Mouse (Mus musculus): ENCODE measurements around the gene Flvcr2. TPM values are rescaled to one million over a fixed set of nuclear protein-coding genes. Genes with fewer than 3 reads are reported as not detected.
A peak's percentile ranks its signal among the peaks of the same experiment; 100 is the strongest.

Flvcr2 gene
- polyA plus RNA-seq, 1 experiment from 2014 or later, result 2.2 TPM

DNA sequence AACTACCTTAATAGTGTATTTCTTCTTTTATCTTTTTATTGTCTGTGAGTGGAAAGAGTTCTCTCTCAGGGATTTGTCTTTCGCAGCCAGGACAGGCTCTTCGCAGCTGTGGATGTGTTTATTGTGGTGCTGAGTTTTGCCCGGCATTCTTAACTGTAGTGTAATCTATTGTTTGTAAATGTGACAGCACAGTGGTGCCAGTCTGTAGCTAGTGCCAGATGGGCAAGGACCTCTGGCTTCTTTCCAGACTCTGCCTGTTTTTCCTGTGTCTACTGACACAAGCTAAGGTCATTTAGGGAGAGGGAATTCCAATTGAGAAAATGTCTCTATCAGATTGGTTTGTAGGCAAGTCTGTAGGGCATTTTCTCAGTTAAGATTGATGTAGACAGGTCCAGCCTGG lies 84.4 kb downstream of the Flvcr2 start:
- no peak overlapping the region for H3K9ac ChIP-seq
- H3K36me3 ChIP-seq (ENCODE audit: insufficient read depth), result peaks cover 37% of the 10 kb centered on the region; the same call in 1 of the 2 replicates
- WGBS, result 70% methylated on average over 3 of the region's 3 CpGs
- no peak for TF ChIP-seq CTCF (IDR thresholded peaks at IDR 0.05; ENCODE audit: low read depth)
- H3K27me3 ChIP-seq (ENCODE audit: insufficient read depth, low read length), result no peaks in the 10 kb centered on the region
- ATAC-seq (ENCODE audit: insufficient read depth), result no peak
- H3K4me2 ChIP-seq, result no peak overlapping the region
- no peak for DNase-seq
- no peaks in the 10 kb centered on the region for H3K9me3 ChIP-seq (ENCODE audit: low read depth, low read length)
- no peak overlapping the region for H3K4me3 ChIP-seq (ENCODE audit: low read depth, low read length)
- no peaks in the 10 kb centered on the region for H3K4me1 ChIP-seq (ENCODE audit: insufficient read depth)
- H3K27ac ChIP-seq (ENCODE audit: low read depth), result no peak overlapping the region

DNA sequence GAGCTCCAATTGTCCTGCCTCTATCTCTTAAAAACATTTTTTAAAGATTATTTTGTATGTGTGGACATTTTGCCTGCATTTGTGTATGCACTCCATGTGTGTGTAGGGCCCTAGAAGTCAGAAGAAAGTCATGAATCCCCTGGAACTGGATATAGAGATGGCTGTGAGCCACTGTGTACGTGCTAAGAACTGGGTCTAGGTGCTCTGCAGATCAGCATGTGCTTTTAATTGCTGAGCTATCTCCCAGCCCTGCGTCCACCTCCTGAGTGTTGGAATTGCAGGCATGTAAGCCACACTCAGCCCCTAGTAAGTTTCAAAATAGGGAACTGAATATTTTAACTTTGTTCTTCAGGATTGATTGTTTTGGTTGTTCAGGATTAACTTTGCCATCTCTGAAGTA lies 88.2 kb downstream of the Flvcr2 start:
- Histone ChIP-seq H3K9me3 (ENCODE audit: low read depth, low read length) (no peaks in the 10 kb centered on the region), H3K9ac (no peak overlapping the region), H3K4me1 (ENCODE audit: insufficient read depth) (no peaks in the 10 kb centered on the region), H3K4me2 (no peak overlapping the region), H3K36me3 (ENCODE audit: insufficient read depth) (peaks cover 27% of the 10 kb centered on the region; the same call in 1 of the 2 replicates), H3K4me3 (ENCODE audit: low read depth, low read length) (no peak overlapping the region), H3K27ac (ENCODE audit: low read depth) (no peak overlapping the region), H3K27me3 (ENCODE audit: insufficient read depth, low read length) (no peaks in the 10 kb centered on the region)
- 87% methylated on average over 2 of the region's 2 CpGs for WGBS
- ATAC-seq (ENCODE audit: insufficient read depth) (no peak), DNase-seq (no peak)
- TF ChIP-seq CTCF (IDR thresholded peaks at IDR 0.05; ENCODE audit: low read depth), result no peak

DNA sequence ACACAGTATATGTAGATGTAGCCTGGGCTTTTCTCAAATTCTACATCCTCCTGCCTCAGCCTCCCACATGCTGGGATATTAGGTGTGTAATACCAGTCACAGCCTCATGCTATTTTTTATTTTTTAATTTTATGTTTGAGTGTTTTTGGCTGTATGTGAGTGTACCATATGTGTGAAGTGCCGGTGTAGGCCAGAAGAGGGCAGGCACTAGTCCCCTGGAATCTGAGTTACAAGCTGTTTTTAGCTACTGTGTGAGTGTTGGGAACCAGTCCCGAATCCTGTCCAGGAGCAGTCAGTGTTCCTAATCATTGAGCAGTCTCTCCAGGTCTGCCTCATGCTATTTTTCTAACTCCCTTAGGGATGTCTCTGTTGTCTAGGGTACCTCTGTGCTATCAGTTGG lies 91.4 kb downstream of the Flvcr2 start:
- WGBS, result 88% methylated on average over 2 of the region's 2 CpGs
- H3K9me3 ChIP-seq (ENCODE audit: low read depth, low read length), result no peaks in the 10 kb centered on the region
- H3K27ac ChIP-seq (ENCODE audit: low read depth), result no peak overlapping the region
- no peak overlapping the region for H3K4me3 ChIP-seq (ENCODE audit: low read depth, low read length)
- H3K9ac ChIP-seq, result no peak overlapping the region
- no peaks in the 10 kb centered on the region for H3K27me3 ChIP-seq (ENCODE audit: insufficient read depth, low read length)
- ATAC-seq (ENCODE audit: insufficient read depth) (no peak), DNase-seq (no peak)
- 0 out of 2 replicates have a peak, but pooled peaks have one; percentile 15 for TF ChIP-seq CTCF (IDR thresholded peaks at IDR 0.05; ENCODE audit: low read depth)
- H3K4me2 ChIP-seq, result no peak overlapping the region
- H3K4me1 ChIP-seq (ENCODE audit: insufficient read depth), result no peaks in the 10 kb centered on the region
- peaks cover 19% of the 10 kb centered on the region; the same call in 1 of the 2 replicates for H3K36me3 ChIP-seq (ENCODE audit: insufficient read depth)

DNA sequence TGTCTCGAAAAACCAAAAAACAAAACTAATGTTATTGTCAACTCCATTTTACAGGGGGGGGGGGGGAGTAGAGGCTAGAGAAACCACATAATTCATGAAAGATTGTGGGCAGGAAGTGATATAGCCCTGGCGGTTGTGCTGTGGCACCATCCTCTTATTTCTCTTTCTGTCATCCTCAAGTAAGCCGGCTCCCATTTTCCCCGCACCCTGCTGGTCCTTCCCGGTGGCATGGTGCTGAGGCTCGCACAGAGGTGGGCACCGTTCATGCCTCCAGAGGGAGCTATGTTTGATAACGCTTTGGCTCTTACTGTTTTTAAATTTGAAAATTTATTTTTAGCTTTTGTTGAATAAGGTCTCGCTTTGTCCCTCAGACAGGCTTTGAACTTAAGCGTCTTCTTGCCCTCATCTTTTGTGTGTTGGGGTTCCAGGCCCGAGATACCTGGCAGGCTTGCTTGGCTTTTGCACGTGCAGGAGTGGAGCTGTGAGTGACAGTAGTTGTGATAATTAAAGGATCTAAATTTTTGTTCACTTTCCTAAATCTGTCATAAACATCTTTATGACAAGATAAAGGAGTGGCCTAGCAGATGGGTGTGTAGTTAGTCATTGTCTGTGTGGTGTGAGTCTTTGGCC lies 93.1 kb downstream of the Flvcr2 start:
- Histone ChIP-seq H3K4me3 (ENCODE audit: low read depth, low read length) (no peak overlapping the region), H3K27ac (ENCODE audit: low read depth) (no peak overlapping the region), H3K4me2 (no peak overlapping the region), H3K9ac (no peak overlapping the region), H3K9me3 (ENCODE audit: low read depth, low read length) (no peaks in the 10 kb centered on the region), H3K4me1 (ENCODE audit: insufficient read depth) (no peaks in the 10 kb centered on the region), H3K27me3 (ENCODE audit: insufficient read depth, low read length) (no peaks in the 10 kb centered on the region), H3K36me3 (ENCODE audit: insufficient read depth) (peaks cover 15% of the 10 kb centered on the region)
- WGBS, result 80% methylated on average over 12 of the region's 12 CpGs
- ATAC-seq (ENCODE audit: insufficient read depth) (no peak), DNase-seq (no peak)
- no peak for TF ChIP-seq CTCF (IDR thresholded peaks at IDR 0.05; ENCODE audit: low read depth)

DNA sequence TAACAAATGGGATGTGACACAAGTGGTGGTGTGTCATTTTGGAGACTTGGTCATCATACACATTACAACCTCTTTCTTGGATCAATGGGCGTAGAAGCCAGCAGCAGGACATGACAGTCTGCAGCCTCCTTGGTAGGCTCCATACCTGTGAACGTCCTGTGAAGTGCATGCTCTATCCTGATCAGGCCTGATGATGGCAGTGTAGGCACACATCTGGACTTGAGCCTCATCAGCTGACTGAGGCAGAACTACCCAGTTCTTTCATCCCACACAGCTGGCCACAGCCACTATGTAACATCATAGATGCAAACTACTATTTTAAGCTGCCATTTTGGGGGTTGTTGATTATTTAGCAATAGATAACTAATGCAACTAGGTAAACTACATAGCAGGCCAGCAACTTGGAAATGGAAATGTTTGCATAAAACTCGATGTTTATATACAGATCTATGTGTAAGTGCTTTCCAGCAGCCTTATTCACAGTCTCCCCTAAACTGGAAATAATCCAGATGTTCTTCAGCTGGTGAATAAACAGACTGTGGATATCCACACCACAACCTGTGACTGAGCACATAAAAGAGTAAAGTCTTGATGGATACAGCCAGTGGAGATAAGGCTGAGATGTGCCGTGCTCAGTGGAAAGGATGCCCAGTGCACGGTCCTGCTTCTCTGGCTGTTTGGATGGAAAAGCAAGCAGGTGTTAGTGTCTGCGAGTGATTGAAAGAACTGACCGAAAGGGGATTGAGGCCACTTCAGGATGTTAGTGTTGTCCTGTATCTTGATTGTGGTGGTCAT lies 102.0 kb downstream of the Flvcr2 start:
- Histone ChIP-seq H3K27me3 (ENCODE audit: insufficient read depth, low read length) (no peaks in the 10 kb centered on the region), H3K4me3 (ENCODE audit: low read depth, low read length) (no peak overlapping the region), H3K9me3 (ENCODE audit: low read depth, low read length) (no peaks in the 10 kb centered on the region), H3K9ac (no peak overlapping the region), H3K36me3 (ENCODE audit: insufficient read depth) (peaks cover 23% of the 10 kb centered on the region), H3K27ac (ENCODE audit: low read depth) (no peak overlapping the region), H3K4me2 (no peak overlapping the region), H3K4me1 (ENCODE audit: insufficient read depth) (no peaks in the 10 kb centered on the region)
- peak; percentile 84 for ATAC-seq (ENCODE audit: insufficient read depth)
- 70% methylated on average over 7 of the region's 7 CpGs for WGBS
- TF ChIP-seq CTCF (IDR thresholded peaks at IDR 0.05; ENCODE audit: low read depth), result peak; percentile 76
- peak; percentile 75 for DNase-seq

DNA sequence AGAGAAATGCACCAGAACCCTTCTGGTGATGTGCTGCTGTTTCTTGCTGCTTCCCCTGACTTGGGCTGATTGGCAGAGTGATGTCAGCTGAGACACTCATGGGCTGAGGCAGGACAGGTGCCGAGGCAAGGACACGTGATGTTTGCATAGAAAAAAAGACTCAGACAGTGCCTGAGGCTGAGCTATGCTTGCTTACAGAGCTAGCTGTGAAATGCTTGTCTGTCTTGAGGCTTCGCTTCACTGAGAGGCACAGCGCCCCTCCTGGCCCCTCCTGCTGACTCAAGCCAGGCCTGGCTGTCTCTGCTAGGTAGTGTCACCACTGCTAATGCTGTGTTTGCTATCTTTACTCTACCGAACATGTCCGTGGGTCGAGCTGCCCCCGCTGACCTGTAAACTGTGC lies 104.3 kb downstream of the Flvcr2 start:
- Histone ChIP-seq H3K4me2 (no peak overlapping the region), H3K27ac (ENCODE audit: low read depth) (no peak overlapping the region), H3K4me3 (ENCODE audit: low read depth, low read length) (no peak overlapping the region), H3K4me1 (ENCODE audit: insufficient read depth) (no peaks in the 10 kb centered on the region), H3K9me3 (ENCODE audit: low read depth, low read length) (no peaks in the 10 kb centered on the region), H3K27me3 (ENCODE audit: insufficient read depth, low read length) (no peaks in the 10 kb centered on the region), H3K36me3 (ENCODE audit: insufficient read depth) (peaks cover 18% of the 10 kb centered on the region; the same call in 1 of the 2 replicates), H3K9ac (no peak overlapping the region)
- ATAC-seq (ENCODE audit: insufficient read depth) (no peak), DNase-seq (no peak)
- no peak for TF ChIP-seq CTCF (IDR thresholded peaks at IDR 0.05; ENCODE audit: low read depth)
- WGBS, result 64% methylated on average over 8 of the region's 8 CpGs

DNA sequence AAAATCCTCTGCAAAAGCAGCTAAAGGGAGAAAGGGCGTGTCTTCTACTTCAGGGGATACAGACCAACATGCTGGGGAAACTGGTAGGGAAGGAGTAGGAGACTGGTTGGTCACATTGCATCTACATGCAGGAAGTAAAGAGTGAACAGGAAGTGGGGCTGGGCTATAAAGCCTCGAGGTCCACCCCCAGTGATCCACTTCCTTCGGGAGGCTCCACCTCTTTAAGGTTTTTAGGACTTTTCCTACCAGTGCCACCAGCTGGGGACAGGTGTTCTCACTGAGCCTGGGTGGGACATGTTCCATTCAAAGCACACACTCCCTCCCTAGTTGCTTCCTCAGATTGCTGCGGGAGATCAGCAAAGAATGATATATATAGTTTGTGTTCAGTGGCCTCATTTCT lies 107.5 kb downstream of the Flvcr2 start:
- H3K4me2 ChIP-seq, result no peak overlapping the region
- no peak for DNase-seq

More for the DNA sequence above, 107.5 kb downstream of the Flvcr2 start:
- ATAC-seq (ENCODE audit: insufficient read depth), result no peak
- Histone ChIP-seq H3K4me3 (ENCODE audit: low read depth, low read length) (no peak overlapping the region), H3K27me3 (ENCODE audit: insufficient read depth, low read length) (no peaks in the 10 kb centered on the region), H3K27ac (ENCODE audit: low read depth) (no peak overlapping the region), H3K36me3 (ENCODE audit: insufficient read depth) (0 out of 2 replicates have a peak, but pooled peaks cover 14% of the 10 kb centered on the region), H3K9ac (no peak overlapping the region), H3K4me1 (ENCODE audit: insufficient read depth) (0 out of 2 replicates have a peak, but pooled peaks cover 3% of the 10 kb centered on the region), H3K9me3 (ENCODE audit: low read depth, low read length) (no peaks in the 10 kb centered on the region)
- no peak for TF ChIP-seq CTCF (IDR thresholded peaks at IDR 0.05; ENCODE audit: low read depth)
- 86% methylated on average over 4 of the region's 4 CpGs for WGBS

All from lung, embryonic 14.5 days (tissue).